Mouse (Mus musculus) urinary bladder, postnatal 36 days (tissue): ENCODE results near the gene Gm36176.

Experiments used
- DNase-seq, 2 experiments: peaks; one replicate each; pipeline ENCODE4 v3.0.0; 2022; ENCODE audit warnings: low spot score in 2 of 2, mixed read lengths in 1 of 2

The Gm36176 gene

GRCm38 (mm10) chr10:77880305-77880704 lies 33.7 kb downstream of the Gm36176 start:
- DNase-seq, result no peak

- no peak for DNase-seq
These were observed 36.0 kb downstream of the Gm36176 start for GRCm38 (mm10) chr10:77882553-77882952.

GRCm38 (mm10) chr10:77886007-77886747 lies 39.6 kb downstream of the Gm36176 start:
- DNase-seq, result no peak

- no peak for DNase-seq
These were observed 44.5 kb downstream of the Gm36176 start for GRCm38 (mm10) chr10:77890987-77891565.

DNA sequence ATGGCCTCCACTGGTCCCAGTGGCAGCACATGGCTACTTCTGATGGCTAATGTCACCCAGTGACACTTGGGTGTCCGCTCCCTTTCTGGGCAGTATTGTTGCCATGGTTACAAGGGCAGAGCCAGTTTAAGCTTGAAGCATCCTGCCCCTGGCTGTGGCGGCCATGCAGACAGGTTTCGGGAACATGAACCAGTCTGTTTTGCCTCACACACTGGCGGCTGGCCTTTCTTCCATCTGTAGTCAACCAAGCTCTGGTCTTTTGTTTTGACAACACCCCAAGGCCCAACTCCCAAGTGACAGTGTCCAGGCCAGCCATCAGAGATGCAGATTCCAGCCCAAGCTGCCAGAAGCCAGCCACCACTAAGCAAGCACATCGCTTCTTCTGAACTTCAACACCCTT lies 49.0 kb downstream of the Gm36176 start:
- no peak for DNase-seq
